Mouse (Mus musculus): ENCODE results near the gene Slc12a4. TPM values are rescaled to one million over a fixed set of nuclear protein-coding genes. Genes with fewer than 3 reads are reported as not detected.
"Not testable (repeated sequence)": the region's sequence is repeated elsewhere in the genome, so short reads cannot be mapped to it uniquely, and the experiment has no call there.

Slc12a4 gene
- 42.8 and 43.9 TPM in 2 replicates for polyA plus RNA-seq (2014; fragmentation: Nextera tagmentation; extraction: Ambion mirVana)

DNA sequence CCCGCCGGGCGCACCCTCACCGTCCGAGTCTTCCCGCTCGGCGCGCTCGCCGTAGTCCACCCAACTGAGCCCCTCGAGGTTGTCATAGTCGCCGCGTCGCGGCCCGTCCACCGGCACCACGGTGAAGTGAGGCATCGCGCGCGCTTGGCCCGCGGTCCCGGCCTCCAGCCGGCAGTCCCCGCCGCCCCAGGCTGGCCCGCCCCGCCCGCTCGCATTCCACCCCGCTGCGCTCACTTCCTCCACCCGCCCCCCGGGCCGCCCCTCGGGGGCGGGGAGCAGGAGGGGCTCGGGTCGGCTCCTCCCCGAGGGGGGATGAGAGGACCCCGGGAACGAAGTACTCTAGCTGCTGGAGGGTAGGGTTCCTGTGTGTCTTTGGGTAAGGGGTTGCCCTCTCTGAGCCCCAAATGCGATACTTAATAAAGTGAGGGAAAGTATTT, at the start of gene Slc12a4:
Slc12a4 (minus strand) TSS at position 193 of the 437 bp plus-strand sequence.
- Histone ChIP-seq H3K27ac (replicated peaks; ENCODE audit: low read depth, low read length) (peak within 1 kb of the TSS; percentile 95), H3K9ac (ENCODE audit: low read depth, low read length) (peak within 1 kb of the TSS; percentile 94), H3K4me1 (ENCODE audit: control insufficient read depth, insufficient read depth, low read length) (peaks cover 19% of the 10 kb centered on the region), H3K9me3 (ENCODE audit: control insufficient read depth, low read length) (no peaks in the 10 kb centered on the region), H3K4me3 (ENCODE audit: low read depth, low read length) (peak within 1 kb of the TSS; percentile 85), H3K27me3 (replicated peaks; ENCODE audit: control insufficient read depth, insufficient read depth, low read length) (no peaks in the 10 kb centered on the region), H3K4me2 (ENCODE audit: low read depth, low read length) (peak within 1 kb of the TSS; percentile 76), H3K36me3 (ENCODE audit: control insufficient read depth, insufficient read depth, low read length) (no peaks in the 10 kb centered on the region)
- ATAC-seq (ENCODE audit: low read depth): peak; percentile 91
- 2% methylated on average over 16 of the region's 47 CpGs for WGBS
- DNase-seq (ENCODE audit: low spot score): peak; percentile 94

GRCm38 (mm10) chr8:106012203-106012602, 46.3 kb upstream of the Slc12a4 start:
- H3K27me3 ChIP-seq (replicated peaks; ENCODE audit: control insufficient read depth, insufficient read depth, low read length); DNase-seq (ENCODE audit: low spot score); H3K9me3 ChIP-seq (ENCODE audit: control insufficient read depth, low read length); ATAC-seq (ENCODE audit: low read depth); H3K27ac ChIP-seq (replicated peaks; ENCODE audit: low read depth, low read length): not testable (repeated sequence)
- 84% methylated on average over 8 of the region's 8 CpGs for WGBS
- peak overlapping the region; percentile 82 for H3K4me3 ChIP-seq (ENCODE audit: low read depth, low read length)
- H3K4me1 ChIP-seq (ENCODE audit: control insufficient read depth, insufficient read depth, low read length): peaks cover 15% of the 10 kb centered on the region
- H3K9ac ChIP-seq (ENCODE audit: low read depth, low read length): 0 out of 2 replicates have a peak overlapping the region, but pooled peaks have one; percentile 87
- H3K36me3 ChIP-seq (ENCODE audit: control insufficient read depth, insufficient read depth, low read length): peaks cover 10% of the 10 kb centered on the region
- H3K4me2 ChIP-seq (ENCODE audit: low read depth, low read length): peak overlapping the region; percentile 94

DNA sequence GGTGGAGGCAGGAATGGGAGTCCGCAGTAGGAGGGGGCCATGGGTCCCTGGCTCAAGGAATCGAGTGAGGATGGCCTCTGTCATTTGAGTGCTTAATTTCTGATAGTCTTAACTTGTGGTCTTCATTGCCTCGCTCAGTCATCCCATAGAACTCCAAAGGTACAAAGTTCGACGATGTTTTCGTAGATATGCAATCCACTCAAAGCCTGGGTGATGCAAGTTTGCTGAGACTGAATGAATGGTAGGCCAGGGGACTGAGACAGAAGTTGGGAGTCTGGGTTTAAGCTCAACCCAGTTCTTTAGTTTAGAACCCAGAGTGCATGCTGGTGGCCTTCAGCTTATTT, 45.7 kb upstream of the Slc12a4 start, which contains the start of gene Ddx28:
Ddx28 (minus strand) TSS at position 240 of the 344 bp plus-strand sequence.
- H3K27me3 ChIP-seq (replicated peaks; ENCODE audit: control insufficient read depth, insufficient read depth, low read length): no peaks in the 10 kb centered on the region
- peak; percentile 6; the same call in 1 of the 2 replicates for ATAC-seq (ENCODE audit: low read depth)
- 2% methylated on average over 6 of the region's 6 CpGs for WGBS
- peak within 1 kb of the TSS; percentile 82 for H3K4me3 ChIP-seq (ENCODE audit: low read depth, low read length)
- H3K4me1 ChIP-seq (ENCODE audit: control insufficient read depth, insufficient read depth, low read length): peaks cover 15% of the 10 kb centered on the region
- peak within 1 kb of the TSS; percentile 94 for H3K4me2 ChIP-seq (ENCODE audit: low read depth, low read length)
- no peaks in the 10 kb centered on the region for H3K9me3 ChIP-seq (ENCODE audit: control insufficient read depth, low read length)
- H3K9ac ChIP-seq (ENCODE audit: low read depth, low read length): peak within 1 kb of the TSS; percentile 87
- peak; percentile 2 for DNase-seq (ENCODE audit: low spot score)
- no peak within 1 kb of the TSS; the same call in 1 of the 2 replicates for H3K27ac ChIP-seq (replicated peaks; ENCODE audit: low read depth, low read length)
- peaks cover 9% of the 10 kb centered on the region for H3K36me3 ChIP-seq (ENCODE audit: control insufficient read depth, insufficient read depth, low read length)

DNA sequence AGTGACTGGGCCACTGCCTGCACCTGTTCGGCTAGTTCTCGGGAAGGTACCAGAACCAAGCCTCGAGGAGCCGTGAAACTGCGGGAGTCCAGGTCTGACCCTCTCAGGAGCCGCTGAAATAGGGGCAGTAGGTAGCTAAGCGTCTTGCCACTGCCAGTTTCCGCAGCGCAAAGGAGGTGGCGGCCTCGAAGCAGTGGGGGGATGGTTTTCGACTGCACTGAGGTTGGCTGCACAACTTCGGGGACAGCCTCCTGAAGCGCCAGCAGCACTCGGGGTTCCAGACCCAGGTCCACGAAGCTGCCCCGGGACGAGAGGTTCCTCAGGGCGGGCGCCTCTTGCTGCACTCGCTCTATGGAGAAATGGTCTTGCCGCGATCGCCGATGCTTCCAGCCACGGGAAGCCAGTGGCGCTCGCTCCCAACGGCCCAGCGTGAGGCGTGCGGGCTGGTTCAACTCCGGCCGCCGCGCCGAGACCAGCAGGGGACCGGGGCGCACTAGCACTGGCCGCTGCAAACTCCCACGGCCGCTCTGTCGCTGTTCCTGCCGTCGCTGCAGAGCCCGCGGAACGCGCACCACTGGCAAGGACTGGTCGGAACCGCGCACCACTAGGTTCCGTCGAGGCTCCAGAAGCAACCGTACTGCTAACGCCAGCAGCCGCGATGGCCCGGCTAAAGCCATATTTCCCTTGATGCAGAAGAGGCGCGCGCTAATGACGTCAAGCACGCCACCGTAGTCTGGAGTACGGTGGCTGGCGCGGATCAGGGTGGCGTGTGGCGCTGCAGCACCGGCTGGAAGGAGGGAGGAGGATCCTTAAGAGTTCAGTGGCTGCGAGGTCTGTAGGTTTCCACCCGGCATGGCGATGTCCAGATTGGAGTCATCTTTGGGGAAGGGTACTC, 45.1 kb upstream of the Slc12a4 start:
- Histone ChIP-seq H3K36me3 (ENCODE audit: control insufficient read depth, insufficient read depth, low read length) (peaks cover 5% of the 10 kb centered on the region), H3K9ac (ENCODE audit: low read depth, low read length) (peak overlapping the region; percentile 87), H3K9me3 (ENCODE audit: control insufficient read depth, low read length) (no peaks in the 10 kb centered on the region), H3K27ac (replicated peaks; ENCODE audit: low read depth, low read length) (no peak overlapping the region; the same call in 1 of the 2 replicates), H3K4me3 (ENCODE audit: low read depth, low read length) (peak overlapping the region; percentile 82), H3K27me3 (replicated peaks; ENCODE audit: control insufficient read depth, insufficient read depth, low read length) (no peaks in the 10 kb centered on the region), H3K4me1 (ENCODE audit: control insufficient read depth, insufficient read depth, low read length) (peaks cover 15% of the 10 kb centered on the region), H3K4me2 (ENCODE audit: low read depth, low read length) (peak overlapping the region; percentile 94)
- ATAC-seq (ENCODE audit: low read depth): peak; percentile 96
- DNase-seq (ENCODE audit: low spot score): peak; percentile 96
- WGBS: 2% methylated on average over 65 of the region's 74 CpGs

DNA sequence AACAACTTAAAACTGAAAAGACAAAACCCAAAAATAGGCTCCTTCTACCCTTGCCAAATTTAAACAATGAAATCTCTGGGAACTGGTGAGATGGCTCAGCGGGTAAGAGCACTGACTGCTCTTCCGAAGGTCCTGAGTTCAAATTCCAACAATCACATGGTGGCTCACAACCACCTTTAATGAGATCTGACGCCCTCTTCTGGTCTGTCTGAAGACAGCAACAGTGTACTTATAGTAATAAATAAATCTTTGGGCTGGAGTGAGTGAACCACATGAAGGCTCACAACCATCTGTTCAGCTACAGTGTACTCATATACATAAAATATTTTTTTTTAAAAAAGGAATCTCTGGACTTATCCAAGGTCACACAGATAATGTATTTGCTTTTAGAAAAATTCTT, 42.0 kb upstream of the Slc12a4 start:
- not testable (repeated sequence) for H3K9ac ChIP-seq (ENCODE audit: low read depth, low read length); H3K36me3 ChIP-seq (ENCODE audit: control insufficient read depth, insufficient read depth, low read length); DNase-seq (ENCODE audit: low spot score); H3K4me2 ChIP-seq (ENCODE audit: low read depth, low read length); H3K4me3 ChIP-seq (ENCODE audit: low read depth, low read length); H3K27ac ChIP-seq (replicated peaks; ENCODE audit: low read depth, low read length); H3K9me3 ChIP-seq (ENCODE audit: control insufficient read depth, low read length); H3K27me3 ChIP-seq (replicated peaks; ENCODE audit: control insufficient read depth, insufficient read depth, low read length); ATAC-seq (ENCODE audit: low read depth)
- WGBS: 66% methylated on average over 3 of the region's 3 CpGs
- peaks cover 15% of the 10 kb centered on the region for H3K4me1 ChIP-seq (ENCODE audit: control insufficient read depth, insufficient read depth, low read length)

- peaks cover 14% of the 10 kb centered on the region for H3K4me1 ChIP-seq (ENCODE audit: control insufficient read depth, insufficient read depth, low read length)
- 72% methylated on average over 3 of the region's 3 CpGs for WGBS
- H3K9me3 ChIP-seq (ENCODE audit: control insufficient read depth, low read length): no peaks in the 10 kb centered on the region
- no peak overlapping the region for H3K4me3 ChIP-seq (ENCODE audit: low read depth, low read length)
- DNase-seq (ENCODE audit: low spot score) (no peak), ATAC-seq (ENCODE audit: low read depth) (no peak)
- H3K27me3 ChIP-seq (replicated peaks; ENCODE audit: control insufficient read depth, insufficient read depth, low read length): no peaks in the 10 kb centered on the region
- H3K27ac ChIP-seq (replicated peaks; ENCODE audit: low read depth, low read length): no peak overlapping the region
- no peaks in the 10 kb centered on the region for H3K36me3 ChIP-seq (ENCODE audit: control insufficient read depth, insufficient read depth, low read length)
- H3K9ac ChIP-seq (ENCODE audit: low read depth, low read length): no peak overlapping the region
- H3K4me2 ChIP-seq (ENCODE audit: low read depth, low read length): no peak overlapping the region
These were observed 41.2 kb upstream of the Slc12a4 start for GRCm38 (mm10) chr8:106007135-106007534.

- H3K27me3 ChIP-seq (replicated peaks; ENCODE audit: control insufficient read depth, insufficient read depth, low read length): no peaks in the 10 kb centered on the region
- no peak overlapping the region for H3K4me3 ChIP-seq (ENCODE audit: low read depth, low read length)
- DNase-seq (ENCODE audit: low spot score) (no peak), ATAC-seq (ENCODE audit: low read depth) (no peak)
- H3K27ac ChIP-seq (replicated peaks; ENCODE audit: low read depth, low read length): no peak overlapping the region
- H3K4me2 ChIP-seq (ENCODE audit: low read depth, low read length): no peak overlapping the region
- 83% methylated on average over 4 of the region's 4 CpGs for WGBS
- H3K9me3 ChIP-seq (ENCODE audit: control insufficient read depth, low read length): no peaks in the 10 kb centered on the region
- H3K4me1 ChIP-seq (ENCODE audit: control insufficient read depth, insufficient read depth, low read length): peaks cover 10% of the 10 kb centered on the region
- no peaks in the 10 kb centered on the region for H3K36me3 ChIP-seq (ENCODE audit: control insufficient read depth, insufficient read depth, low read length)
- H3K9ac ChIP-seq (ENCODE audit: low read depth, low read length): no peak overlapping the region
These were observed 40.5 kb upstream of the Slc12a4 start for GRCm38 (mm10) chr8:106006413-106006812.

DNA sequence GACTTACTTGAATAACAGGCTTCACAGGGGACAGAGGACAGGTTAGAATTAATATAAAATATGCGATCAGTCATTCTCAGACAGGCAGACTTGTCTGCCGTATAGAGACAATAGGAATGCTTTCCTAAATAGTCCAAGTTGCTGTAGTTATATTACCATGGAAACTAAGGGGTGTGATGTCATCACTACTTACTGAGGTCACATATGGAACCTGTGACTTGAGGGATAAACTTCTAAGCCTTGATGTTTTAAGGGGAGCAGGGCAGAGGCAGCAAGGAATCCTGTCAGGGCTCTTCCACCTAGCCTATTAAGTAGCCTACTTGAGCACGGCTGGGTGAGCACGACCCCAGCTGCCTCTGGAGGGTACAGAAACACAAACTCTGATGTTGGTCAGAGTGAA, 40.0 kb upstream of the Slc12a4 start, which contains the start of gene Dpep2nb:
Dpep2nb (minus strand) TSS at position 101 of the 400 bp plus-strand sequence.
- Histone ChIP-seq H3K27ac (replicated peaks; ENCODE audit: low read depth, low read length) (no peak within 1 kb of the TSS), H3K9me3 (ENCODE audit: control insufficient read depth, low read length) (no peaks in the 10 kb centered on the region), H3K27me3 (replicated peaks; ENCODE audit: control insufficient read depth, insufficient read depth, low read length) (no peaks in the 10 kb centered on the region), H3K4me3 (ENCODE audit: low read depth, low read length) (no peak within 1 kb of the TSS), H3K4me2 (ENCODE audit: low read depth, low read length) (no peak within 1 kb of the TSS), H3K36me3 (ENCODE audit: control insufficient read depth, insufficient read depth, low read length) (no peaks in the 10 kb centered on the region), H3K4me1 (ENCODE audit: control insufficient read depth, insufficient read depth, low read length) (peaks cover 10% of the 10 kb centered on the region), H3K9ac (ENCODE audit: low read depth, low read length) (no peak within 1 kb of the TSS)
- ATAC-seq (ENCODE audit: low read depth) (no peak), DNase-seq (ENCODE audit: low spot score) (no peak)
- WGBS: 74% methylated on average over 4 of the region's 4 CpGs

Data from embryonic facial prominence, embryonic 14.5 days (tissue).